Mouse (Mus musculus) bone marrow, adult 2 months (tissue): Measurements from ENCODE around the gene Sh3pxd2a. TPM values are rescaled to one million over a fixed set of nuclear protein-coding genes. Genes with fewer than 3 reads are reported as not detected.
A peak's percentile ranks its signal among the peaks of the same experiment; 100 is the strongest.

ENCODE experiments used
- H3K27ac ChIP-seq: fragments of 200-500 bp; 2 replicates; pipeline ENCODE4 v1.5.1; 2012; ENCODE audit warnings: low read depth, mild to moderate bottlenecking, control low read depth, inconsistent platforms, low read length; ENCODE audit not compliant: control insufficient read depth, poor library complexity, insufficient read depth
- H3K4me1 ChIP-seq: fragments of 200-500 bp; 2 replicates; pipeline ENCODE4 v1.6.1; 2011; ENCODE audit warnings: low read length; ENCODE audit not compliant: control insufficient read depth, insufficient read depth
- H3K4me3 ChIP-seq: fragments of 200-500 bp; replicated peaks from 2 replicates; pipeline ENCODE3; 2011; ENCODE audit warnings: mild to moderate bottlenecking, low read depth, low read length, control low read depth; ENCODE audit not compliant: control insufficient read depth
- CTCF ChIP-seq: fragments of 200-500 bp; IDR thresholded peaks from 2 replicates; pipeline ENCODE4 v1.5.1; 2011; ENCODE audit warnings: low read length, control low read depth; ENCODE audit not compliant: control insufficient read depth, insufficient read depth
- POLR2A ChIP-seq: fragments of 200-500 bp; IDR thresholded peaks from 2 replicates; pipeline ENCODE4 v1.6.1; 2011; ENCODE audit warnings: low read depth, mild to moderate bottlenecking, control low read depth, low read length, borderline replicate concordance; ENCODE audit not compliant: control insufficient read depth
- WGBS: fragments of 180-500 bp; shearing (Covaris S2); methylation state at CpG from one replicate; pipeline ENCODE4 v1.1.7; 2018; 5-methylcytosine and 5-hydroxymethylcytosine counted together
- polyA plus RNA-seq: library from polyadenylated mRNA; stranded (reverse); fragments of >200 nt; gene quantifications from 2 replicates; pipeline ENCODE4 v1.2.4, GENCODE M21; 2011; ENCODE audit warnings: low replicate concordance; ENCODE audit not compliant: missing spikeins, insufficient read depth, insufficient read length

Gene Sh3pxd2a
- polyA plus RNA-seq, 1 experiment: 8.3 TPM

- Histone ChIP-seq H3K4me3 (no peak overlapping the region), H3K4me1 (no peaks in the 10 kb centered on the region), H3K27ac (no peak overlapping the region; the same call in 1 of the 2 replicates)
- WGBS: 8% methylated on average over 17 of the region's 17 CpGs
- TF ChIP-seq CTCF: peak; percentile 80
- TF ChIP-seq POLR2A: no peak
Measured at GRCm38 (mm10) chr19:47339165-47339564, 125.0 kb downstream of the Sh3pxd2a start.

- Histone ChIP-seq H3K4me3 (no peak overlapping the region), H3K27ac (no peak overlapping the region), H3K4me1 (no peaks in the 10 kb centered on the region)
- 50% methylated on average over 24 of the region's 24 CpGs for WGBS
- TF ChIP-seq CTCF: no peak
- TF ChIP-seq POLR2A: no peak
Measured at GRCm38 (mm10) chr19:47338396-47339164, 125.6 kb downstream of the Sh3pxd2a start.

GRCm38 (mm10) chr19:47337743-47338142, 126.5 kb downstream of the Sh3pxd2a start:
- TF ChIP-seq CTCF (peak; percentile 89), POLR2A (no peak)
- H3K27ac ChIP-seq: no peak overlapping the region
- 36% methylated on average over 12 of the region's 12 CpGs for WGBS
- H3K4me1 ChIP-seq: no peaks in the 10 kb centered on the region
- no peak overlapping the region for H3K4me3 ChIP-seq

GRCm38 (mm10) chr19:47337191-47337590, 127.0 kb downstream of the Sh3pxd2a start:
- no peak for TF ChIP-seq POLR2A
- TF ChIP-seq CTCF: no peak
- Histone ChIP-seq H3K4me3 (no peak overlapping the region), H3K27ac (no peak overlapping the region), H3K4me1 (no peaks in the 10 kb centered on the region)
- WGBS: 78% methylated on average over 7 of the region's 7 CpGs

- WGBS: 79% methylated on average over 6 of the region's 6 CpGs
- no peak for TF ChIP-seq POLR2A
- TF ChIP-seq CTCF: peak; percentile 8; the same call in 1 of the 2 replicates
- H3K27ac ChIP-seq: no peak overlapping the region
- no peak overlapping the region for H3K4me3 ChIP-seq
- no peaks in the 10 kb centered on the region for H3K4me1 ChIP-seq
Measured at GRCm38 (mm10) chr19:47335262-47335661, 128.9 kb downstream of the Sh3pxd2a start.

- no peak for TF ChIP-seq POLR2A
- no peak for TF ChIP-seq CTCF
- 90% methylated on average over 17 of the region's 17 CpGs for WGBS
- Histone ChIP-seq H3K4me1 (no peaks in the 10 kb centered on the region), H3K27ac (no peak overlapping the region), H3K4me3 (no peak overlapping the region)
Measured at GRCm38 (mm10) chr19:47334713-47335112, 129.5 kb downstream of the Sh3pxd2a start.

GRCm38 (mm10) chr19:47330743-47331227, 133.4 kb downstream of the Sh3pxd2a start:
- peak overlapping the region; percentile 44; the same call in 1 of the 2 replicates for H3K27ac ChIP-seq
- 17% methylated on average over 10 of the region's 10 CpGs for WGBS
- TF ChIP-seq POLR2A (no peak), CTCF (no peak)
- H3K4me1 ChIP-seq: no peaks in the 10 kb centered on the region
- H3K4me3 ChIP-seq: no peak overlapping the region

GRCm38 (mm10) chr19:47329102-47329501, 135.1 kb downstream of the Sh3pxd2a start:
- Histone ChIP-seq H3K4me3 (no peak overlapping the region), H3K27ac (no peak overlapping the region), H3K4me1 (no peaks in the 10 kb centered on the region)
- 88% methylated on average over 1 of the region's 1 CpGs for WGBS
- TF ChIP-seq POLR2A (no peak), CTCF (no peak)
